ENCODE assay signal across 34 mouse cellular contexts in genomic region chr6:97306351-97306750, GRCm38 (mm10). TPM values are rescaled to one million over a fixed set of nuclear protein-coding genes. Genes with fewer than 3 reads are reported as not detected.
DNase-seq lines count a peak whose midpoint lies in the region; ATAC-seq and TF ChIP-seq lines count a peak whose summit lies in the region.
"Had no signal": no experiment of that assay in that cellular context is flagged by ENCODE, and none has a peak within 500 bp of the region (broad histone marks: within the 10 kb centered on the region; RNA-seq: fewer than 3 reads in every experiment).

No protein-coding gene starts in this region.

- ATAC-seq in intestine, embryonic 14.5 days (replicated peaks; ENCODE audit: low FRiP score, low TSS enrichment, low read depth): no peak
- no peak for ATAC-seq in intestine, embryonic 15.5 days
- no peak for ATAC-seq in stomach, embryonic 16.5 days (ENCODE audit: insufficient read depth, low FRiP score)
- ATAC-seq in stomach, postnatal 0 days (ENCODE audit: low FRiP score, low TSS enrichment): no peak
- ATAC-seq: forebrain, embryonic 14.5 days had no signal

- H3K36me3 ChIP-seq in intestine, embryonic 14.5 days (ENCODE audit: control insufficient read depth, insufficient read depth, low read length): peaks cover 12% of the 10 kb centered on the region; the same call in 1 of the 2 replicates
- H3K36me3 ChIP-seq in intestine, embryonic 15.5 days: 0 out of 2 replicates have a peak, but pooled peaks cover 3% of the 10 kb centered on the region
- no peaks in the 10 kb centered on the region; the same call in 1 of the 2 replicates for H3K36me3 ChIP-seq in stomach, embryonic 16.5 days (ENCODE audit: control insufficient read depth, insufficient read depth, low read length)
- 0 out of 2 replicates have a peak, but pooled peaks cover 3% of the 10 kb centered on the region for H3K36me3 ChIP-seq in stomach, postnatal 0 days (ENCODE audit: control insufficient read depth, insufficient read depth, low read length)
- H3K36me3 ChIP-seq: G1E had no signal

- no peak for TF ChIP-seq CTCF in stomach, postnatal 0 days (IDR thresholded peaks at IDR 0.05; ENCODE audit: low read depth)

- H3K27me3 ChIP-seq in intestine, embryonic 14.5 days (replicated peaks; ENCODE audit: control insufficient read depth, insufficient read depth, low read length): no peaks in the 10 kb centered on the region
- H3K27me3 ChIP-seq in intestine, embryonic 15.5 days (replicated peaks): no peaks in the 10 kb centered on the region
- H3K27me3 ChIP-seq in stomach, embryonic 16.5 days (ENCODE audit: control insufficient read depth, insufficient read depth, low read length): no peaks in the 10 kb centered on the region
- H3K27me3 ChIP-seq in stomach, postnatal 0 days (ENCODE audit: control insufficient read depth, insufficient read depth, low read length): no peaks in the 10 kb centered on the region
- H3K27me3 ChIP-seq: CH12.LX; heart, embryonic 12.5 days; hindbrain, embryonic 12.5 days; limb, embryonic 12.5 days; liver, embryonic 15.5 days; neural tube, embryonic 12.5 days had no signal

- TF ChIP-seq EP300 in stomach, postnatal 0 days (optimal IDR thresholded peaks at IDR 0.05): no peak

- WGBS in intestine, embryonic 14.5 days: 90% methylated on average over 11 of the region's 11 CpGs
- WGBS in intestine, embryonic 15.5 days: 90% methylated on average over 11 of the region's 11 CpGs
- WGBS in stomach, embryonic 16.5 days: 90% methylated on average over 11 of the region's 11 CpGs
- WGBS in stomach, postnatal 0 days: 91% methylated on average over 11 of the region's 11 CpGs

- no peak overlapping the region for H3K4me3 ChIP-seq in intestine, embryonic 14.5 days (ENCODE audit: low read depth, low read length)
- no peak overlapping the region for H3K4me3 ChIP-seq in intestine, embryonic 15.5 days (replicated peaks)
- H3K4me3 ChIP-seq in stomach, embryonic 16.5 days (replicated peaks; ENCODE audit: low read length): no peak overlapping the region
- no peak overlapping the region for H3K4me3 ChIP-seq in stomach, postnatal 0 days (ENCODE audit: low read depth, low read length)
- H3K4me3 ChIP-seq: heart, embryonic 12.5 days; hindbrain, embryonic 12.5 days; limb, embryonic 12.5 days; liver, embryonic 15.5 days; midbrain, embryonic 12.5 days; myocyte; neural tube, embryonic 12.5 days had no signal

- peaks cover 7% of the 10 kb centered on the region for H3K4me1 ChIP-seq in intestine, embryonic 14.5 days (replicated peaks; ENCODE audit: control insufficient read depth, insufficient read depth, low read length)
- H3K4me1 ChIP-seq in intestine, embryonic 15.5 days (replicated peaks): peaks cover 9% of the 10 kb centered on the region; the same call in 1 of the 2 replicates
- H3K4me1 ChIP-seq in stomach, embryonic 16.5 days (ENCODE audit: control insufficient read depth, insufficient read depth, low read length): 0 out of 2 replicates have a peak, but pooled peaks cover 3% of the 10 kb centered on the region
- no peaks in the 10 kb centered on the region for H3K4me1 ChIP-seq in stomach, postnatal 0 days (replicated peaks; ENCODE audit: control insufficient read depth, insufficient read depth)

- DNase-seq in adrenal gland, postnatal 14 days: peak; percentile 11
- no peak for DNase-seq in adrenal gland, adult 8-10 months
- peak; percentile 91 for DNase-seq in heart, adult 11 months
- no peak for DNase-seq in heart, postnatal 25 days (ENCODE audit: low spot score)
- DNase-seq in intestine, embryonic 14.5 days (ENCODE audit: low spot score): peak; percentile 48
- DNase-seq in stomach, postnatal 0 days (ENCODE audit: low spot score): no peak
- DNase-seq: adrenal gland, postnatal 10 days; cerebellum, adult 18-20 months; cerebellum, postnatal 14 days; gastrocnemius, postnatal 36 days; heart, postnatal 10 days; kidney, adult 2 months; lung, embryonic 14.5 days; lung, postnatal 14 days; right cerebral cortex, adult 18-20 months; spleen, adult 18-20 months; thymus, adult 2 months; thymus, postnatal 36 days had no signal

- H3K27ac ChIP-seq in intestine, embryonic 14.5 days (ENCODE audit: low read depth): no peak overlapping the region
- H3K27ac ChIP-seq in intestine, embryonic 15.5 days: no peak overlapping the region
- H3K27ac ChIP-seq in stomach, embryonic 16.5 days (ENCODE audit: low read length): peak overlapping the region; percentile 3; the same call in 1 of the 2 replicates
- H3K27ac ChIP-seq in stomach, postnatal 0 days (replicated peaks): no peak overlapping the region
- H3K27ac ChIP-seq: hindbrain, embryonic 12.5 days; limb, embryonic 12.5 days; liver, embryonic 15.5 days; midbrain, embryonic 12.5 days; neural tube, embryonic 12.5 days had no signal

- H3K9me3 ChIP-seq in intestine, embryonic 14.5 days (ENCODE audit: control insufficient read depth, low read length): no peaks in the 10 kb centered on the region
- H3K9me3 ChIP-seq in intestine, embryonic 15.5 days: no peaks in the 10 kb centered on the region
- no peaks in the 10 kb centered on the region for H3K9me3 ChIP-seq in stomach, embryonic 16.5 days (replicated peaks; ENCODE audit: control insufficient read depth, low read length)
- no peaks in the 10 kb centered on the region for H3K9me3 ChIP-seq in stomach, postnatal 0 days (ENCODE audit: control insufficient read depth, low read length)
- H3K9me3 ChIP-seq: heart, embryonic 12.5 days; hindbrain, embryonic 12.5 days; limb, embryonic 12.5 days; liver, embryonic 15.5 days; midbrain, embryonic 12.5 days; neural tube, embryonic 12.5 days had no signal

- H3K9ac ChIP-seq in intestine, embryonic 14.5 days (ENCODE audit: low read length): no peak overlapping the region
- H3K9ac ChIP-seq in intestine, embryonic 15.5 days: no peak overlapping the region
- no peak overlapping the region for H3K9ac ChIP-seq in stomach, embryonic 16.5 days (ENCODE audit: low read length)
- no peak overlapping the region for H3K9ac ChIP-seq in stomach, postnatal 0 days (ENCODE audit: low read length)
- H3K9ac ChIP-seq: heart, embryonic 12.5 days; hindbrain, embryonic 12.5 days; limb, embryonic 12.5 days; liver, embryonic 15.5 days; lung, embryonic 14.5 days; midbrain, embryonic 12.5 days; neural tube, embryonic 12.5 days had no signal

- no peak overlapping the region for H3K4me2 ChIP-seq in intestine, embryonic 14.5 days (ENCODE audit: low read length)
- H3K4me2 ChIP-seq in intestine, embryonic 15.5 days (replicated peaks): no peak overlapping the region
- H3K4me2 ChIP-seq in stomach, embryonic 16.5 days (ENCODE audit: low read depth, low read length): no peak overlapping the region
- H3K4me2 ChIP-seq in stomach, postnatal 0 days (replicated peaks; ENCODE audit: low read depth): no peak overlapping the region
- H3K4me2 ChIP-seq: heart, embryonic 12.5 days; hindbrain, embryonic 12.5 days; limb, embryonic 12.5 days; liver, embryonic 15.5 days; lung, embryonic 14.5 days; midbrain, embryonic 12.5 days; neural tube, embryonic 12.5 days had no signal

- intact Hi-C loops in heart, postnatal 25 days (cut with DNase I): no loop called here

RNA-seq across cellular contexts. Expression of gene Lmod3, which starts 53.8 kb away (rescaled TPM):
- not detected in 2 replicates for total RNA-seq in adrenal gland, postnatal 14 days (2021)
- total RNA-seq in adrenal gland, adult 8-10 months (2022): under 1 TPM in 2 of 4 experiments, not detected in 2; 0.15 to 0.16 TPM
- total RNA-seq in heart, postnatal 25 days (2021): 10 to 100 TPM; 62.9 to 66.5 TPM
- polyA plus RNA-seq in intestine, embryonic 14.5 days (2014; fragmentation: Nextera tagmentation; extraction: Ambion mirVana): 0.11 TPM in 1 of 2 replicates, not detected in the other
- polyA plus RNA-seq in intestine, embryonic 15.5 days (2015; fragmentation: Nextera tagmentation; extraction: Ambion mirVana): 0.16 TPM in 1 of 2 replicates, not detected in the other
- 0.10 and 4.4 TPM in 2 replicates for polyA plus RNA-seq in stomach, embryonic 16.5 days (2015; fragmentation: Nextera tagmentation; extraction: Ambion mirVana)
- 0.16 and 0.27 TPM in 2 replicates for polyA plus RNA-seq in stomach, postnatal 0 days (2015; fragmentation: Nextera tagmentation; extraction: Ambion mirVana)
- total RNA-seq: CH12.LX; left cerebral cortex, adult 18-20 months; megakaryocyte progenitor cell, adult 5-6 weeks; midbrain, postnatal 0 days had no signal
- polyA plus RNA-seq: forebrain, embryonic 14.5 days; frontal cortex, adult 2 months; G1E; midbrain, embryonic 12.5 days; midbrain, postnatal 0 days had no signal

Comparison
In these comparisons a context has a peak if more than half of its experiments do, and no peak if none do; other contexts are left out.
1. DNase-seq: peak in adrenal gland, postnatal 14 days (single experiment), heart, adult 11 months (single experiment) and intestine, embryonic 14.5 days (single experiment); none in adrenal gland, adult 8-10 months (single experiment), heart, postnatal 25 days (single experiment) and stomach, postnatal 0 days (single experiment).